Mouse (Mus musculus) adrenal gland, postnatal 4 days (tissue): ENCODE data around the gene Lpcat1. TPM values are rescaled to one million over a fixed set of nuclear protein-coding genes. Genes with fewer than 3 reads are reported as not detected.

ENCODE experiments used
- DNase-seq, 2 experiments: peaks; one replicate each; pipeline ENCODE4 v3.0.0; 2021 to 2022; ENCODE audit warnings: low spot score in 2 of 2, mixed read lengths in 2 of 2
- total RNA-seq, 2 experiments: library from RNA; stranded (reverse); gene quantifications; 2 replicates each; pipeline ENCODE4 v1.2.3; 2021

Gene Lpcat1
- total RNA-seq, 2 experiments from 2014 or later: 34.8 to 35.5 TPM

- DNase-seq: no peak
Measured at GRCm38 (mm10) chr13:73446076-73446475, 20.9 kb upstream of the Lpcat1 start.

DNA sequence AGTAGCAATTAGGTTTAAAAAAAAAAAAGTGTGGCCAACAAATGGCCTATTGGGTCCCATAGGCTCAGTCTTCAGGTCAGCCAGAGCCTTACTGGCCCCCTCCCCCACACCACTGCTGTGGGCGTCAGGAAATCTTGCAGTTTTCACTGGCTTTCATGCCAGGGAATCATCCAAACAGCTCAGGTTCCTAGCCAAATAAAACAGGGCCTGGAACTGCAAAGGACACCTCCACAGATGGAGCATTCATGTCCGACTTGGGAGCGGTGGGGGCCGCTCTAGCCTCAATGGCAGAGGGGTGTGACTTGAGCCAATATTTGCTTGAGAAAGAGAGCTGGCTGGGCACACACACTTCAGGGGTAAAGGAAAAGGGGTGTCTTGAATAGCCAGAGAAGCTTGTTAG, 20.5 kb upstream of the Lpcat1 start:
- DNase-seq: no peak

DNA sequence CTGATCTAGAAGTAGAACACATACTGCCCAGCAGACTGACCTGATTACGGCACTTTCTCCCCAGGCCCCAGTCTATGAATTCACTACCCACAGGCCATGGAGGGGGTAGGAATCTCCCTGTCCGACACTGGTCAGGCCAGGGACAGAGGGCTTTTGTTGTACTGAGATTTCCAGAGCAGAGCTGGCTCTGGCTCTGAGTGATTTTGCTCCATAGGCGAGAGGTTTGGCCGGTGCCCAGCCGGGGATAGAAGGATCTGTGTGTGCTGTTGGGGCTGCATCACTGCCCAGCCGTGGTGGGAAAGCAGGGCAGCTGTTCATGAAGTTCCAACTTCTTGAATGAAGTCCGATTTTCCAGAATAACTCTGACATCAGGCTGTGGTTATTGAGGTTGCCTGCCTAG, 20.1 kb upstream of the Lpcat1 start:
- DNase-seq: no peak

DNA sequence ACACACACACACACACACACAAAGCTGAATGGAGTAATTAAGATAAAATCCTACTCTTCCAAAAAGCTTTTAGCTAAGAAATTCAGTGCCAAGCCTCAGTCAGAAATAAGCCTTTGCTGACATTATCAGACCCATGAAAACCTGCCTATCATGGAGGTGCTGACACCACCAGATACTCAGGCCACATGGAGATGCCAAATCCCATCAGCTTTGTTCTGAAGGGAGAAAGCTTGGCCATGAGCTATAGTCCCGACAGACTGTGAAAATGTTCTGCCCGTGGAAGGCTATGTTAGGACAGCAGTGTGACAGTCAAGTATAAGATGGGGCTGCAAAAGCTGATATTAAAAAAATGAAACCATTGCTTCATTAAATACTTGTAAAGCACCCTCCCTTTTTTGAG, 19.5 kb upstream of the Lpcat1 start:
- DNase-seq: no peak

DNA sequence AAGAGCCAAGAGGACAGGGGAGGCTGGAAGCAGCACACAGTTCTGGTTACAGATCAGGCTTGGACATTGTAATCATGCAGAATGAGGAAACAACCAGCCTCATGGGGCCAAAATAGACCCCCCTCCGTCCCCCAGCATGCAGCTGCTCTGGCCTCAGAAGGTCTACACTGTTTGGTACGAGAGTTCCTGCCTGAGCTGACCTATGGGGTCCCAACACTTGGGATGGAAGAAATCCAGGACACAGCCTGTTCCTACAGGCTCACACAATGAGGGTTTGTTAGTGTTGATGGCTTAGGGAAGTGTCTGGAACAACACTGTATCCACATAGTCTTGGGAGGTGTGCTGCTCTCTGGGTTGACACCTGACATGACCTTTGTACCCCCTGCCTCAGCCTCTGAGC, 18.8 kb upstream of the Lpcat1 start:
- no peak for DNase-seq

GRCm38 (mm10) chr13:73448723-73449122, 18.3 kb upstream of the Lpcat1 start:
- DNase-seq: no peak

DNA sequence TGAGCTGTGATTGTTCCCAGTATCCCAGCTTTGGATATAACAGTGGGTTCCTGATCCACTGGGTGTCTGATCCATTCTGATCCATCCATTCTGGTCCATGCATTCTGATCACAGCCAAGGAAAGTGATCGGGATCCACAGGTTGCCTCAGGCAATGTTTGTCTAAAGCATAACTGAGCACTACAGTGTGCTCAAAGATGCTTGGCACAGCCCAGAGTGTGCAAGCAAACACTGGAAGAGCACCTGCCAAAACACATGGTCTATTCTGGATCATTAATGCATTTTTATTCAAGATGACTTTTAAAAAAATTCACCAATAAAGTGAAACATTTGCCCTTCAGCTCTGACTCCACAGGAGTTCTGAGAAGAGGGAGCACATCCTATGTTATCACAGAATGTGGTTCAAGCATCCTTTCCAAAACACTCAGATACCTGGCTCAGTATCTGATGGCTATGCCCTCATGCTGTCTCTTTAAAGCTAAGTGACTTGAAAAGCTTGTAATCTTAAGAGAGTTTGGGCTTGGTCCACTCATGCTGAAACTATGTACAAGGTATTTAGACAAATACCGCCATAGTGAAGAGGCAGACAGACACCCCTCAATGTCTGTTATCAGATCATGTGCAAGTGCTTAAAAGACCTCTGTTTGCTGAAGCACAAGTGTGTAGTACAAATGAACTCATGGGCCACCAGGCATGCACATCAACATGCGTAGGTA, 13.3 kb upstream of the Lpcat1 start:
- no peak for DNase-seq

- no peak for DNase-seq
Measured at GRCm38 (mm10) chr13:73455328-73455727, 11.7 kb upstream of the Lpcat1 start.

GRCm38 (mm10) chr13:73457301-73457700, 9.7 kb upstream of the Lpcat1 start:
- no peak for DNase-seq

DNA sequence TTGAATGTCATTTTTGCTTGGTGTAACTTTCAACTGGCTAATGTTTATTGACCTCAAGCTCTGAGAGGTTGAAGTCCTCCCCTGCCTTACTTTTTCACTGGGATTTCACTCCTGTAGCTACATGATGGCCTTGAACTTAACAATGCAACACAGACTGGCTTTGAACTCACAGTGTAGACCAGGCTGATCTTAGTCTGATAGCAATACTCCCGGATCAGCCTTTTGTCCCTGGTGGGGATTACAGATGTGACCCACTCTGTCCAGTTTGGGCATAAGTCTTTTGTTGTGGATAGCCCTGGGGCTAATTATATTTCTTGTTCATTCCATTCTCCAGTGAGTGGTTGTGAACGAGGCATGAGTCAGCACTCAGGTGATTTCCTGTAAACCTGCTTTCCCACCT, 9.3 kb upstream of the Lpcat1 start:
- DNase-seq: no peak

DNA sequence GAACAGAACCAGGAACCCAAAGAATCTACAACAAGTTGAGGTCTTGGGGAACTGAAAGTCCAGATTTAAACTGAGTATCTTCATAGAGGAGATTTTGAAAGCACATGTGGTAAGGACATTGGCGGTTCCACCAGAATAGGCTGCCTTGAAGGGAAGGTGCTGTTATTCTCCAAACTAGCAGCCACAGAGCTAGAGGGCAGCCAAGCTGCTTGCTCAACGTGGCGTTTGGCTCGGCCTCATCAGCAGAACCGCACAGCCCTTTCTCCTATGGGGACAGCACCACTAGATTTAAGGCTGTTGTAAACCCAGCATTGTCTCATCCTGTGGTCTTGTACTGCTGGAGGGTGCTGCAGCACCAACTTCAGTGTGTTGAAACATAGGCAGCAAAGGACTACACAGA, 8.3 kb upstream of the Lpcat1 start:
- DNase-seq: no peak

DNA sequence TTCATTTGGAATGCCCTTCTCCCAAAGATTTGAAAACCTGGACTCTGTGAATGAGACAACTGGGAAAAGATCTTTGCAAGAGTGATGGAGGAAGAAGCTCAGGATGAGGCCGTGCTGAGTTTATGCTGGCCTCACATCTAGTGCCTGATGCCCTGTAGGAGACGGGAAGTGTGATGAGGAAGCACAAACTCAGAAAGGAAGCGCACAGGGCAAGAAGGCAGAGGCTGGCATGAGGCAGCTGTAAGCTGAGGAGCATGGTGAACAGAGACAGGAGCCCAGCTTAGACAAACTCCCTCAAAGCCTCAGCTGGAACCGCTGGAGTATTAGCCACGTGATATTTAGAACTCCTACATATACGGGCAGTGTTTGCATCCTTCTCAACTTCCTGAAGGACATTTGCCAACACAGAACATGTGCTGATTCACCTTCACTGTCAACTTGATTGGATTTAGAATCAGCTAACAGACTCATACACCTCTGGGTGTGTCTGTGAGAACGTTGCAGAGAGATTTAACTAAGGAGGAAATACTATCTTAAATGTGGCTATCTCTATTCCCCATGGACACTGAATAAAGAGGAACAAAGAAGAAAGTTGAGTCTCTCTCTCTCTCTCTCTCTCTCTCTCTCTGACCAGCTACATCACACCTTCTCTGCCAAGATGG, 7.7 kb upstream of the Lpcat1 start:
- no peak for DNase-seq

GRCm38 (mm10) chr13:73461551-73461950, 5.4 kb upstream of the Lpcat1 start:
- DNase-seq: no peak

DNA sequence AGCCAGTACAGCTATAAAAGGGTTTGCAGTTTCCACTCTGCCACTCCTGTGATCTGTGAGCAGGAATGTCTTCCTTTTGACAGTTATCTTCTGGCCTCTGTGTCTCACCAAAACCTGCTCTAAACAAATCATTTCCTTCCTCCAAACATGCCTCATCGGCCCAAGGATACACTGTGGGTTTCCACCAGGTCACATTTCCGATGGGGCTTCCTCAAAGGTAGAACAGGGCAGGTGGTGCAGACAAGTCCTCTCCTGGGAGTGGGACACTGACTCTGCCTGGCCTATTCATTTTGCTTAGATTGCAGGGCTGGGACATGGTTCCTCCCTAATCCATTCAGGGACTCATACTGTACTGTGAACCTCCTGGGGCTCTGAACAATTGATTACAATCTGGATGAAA, 1.8 kb upstream of the Lpcat1 start:
- DNase-seq: no peak

DNA sequence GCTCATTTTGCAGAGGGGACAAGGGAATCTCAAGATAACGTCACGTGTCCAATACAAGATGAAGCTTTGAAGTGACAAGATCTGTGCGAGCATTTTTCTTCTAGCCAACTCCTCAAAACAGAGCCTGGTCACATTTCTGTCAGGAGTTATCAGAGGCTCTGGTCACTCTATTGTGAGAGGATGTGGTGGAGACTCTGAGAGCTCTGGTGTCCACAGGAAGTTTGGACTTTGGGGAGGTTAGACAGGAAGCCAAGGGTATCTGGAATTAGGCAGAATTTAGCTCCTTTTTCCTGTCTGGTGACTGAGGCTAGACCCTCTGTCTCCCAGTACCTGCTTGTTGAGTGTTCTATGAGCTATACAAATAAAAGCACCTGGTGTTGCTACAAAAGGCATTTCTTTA, 586 bp upstream of the Lpcat1 start:
- DNase-seq: no peak

- peak in 1 of 2 experiments; percentile 13 for DNase-seq
Measured at GRCm38 (mm10) chr13:73467421-73468237, 632 bp downstream of the Lpcat1 start.

- no peak for DNase-seq
Measured at GRCm38 (mm10) chr13:73468834-73469233, 1.8 kb downstream of the Lpcat1 start.

DNA sequence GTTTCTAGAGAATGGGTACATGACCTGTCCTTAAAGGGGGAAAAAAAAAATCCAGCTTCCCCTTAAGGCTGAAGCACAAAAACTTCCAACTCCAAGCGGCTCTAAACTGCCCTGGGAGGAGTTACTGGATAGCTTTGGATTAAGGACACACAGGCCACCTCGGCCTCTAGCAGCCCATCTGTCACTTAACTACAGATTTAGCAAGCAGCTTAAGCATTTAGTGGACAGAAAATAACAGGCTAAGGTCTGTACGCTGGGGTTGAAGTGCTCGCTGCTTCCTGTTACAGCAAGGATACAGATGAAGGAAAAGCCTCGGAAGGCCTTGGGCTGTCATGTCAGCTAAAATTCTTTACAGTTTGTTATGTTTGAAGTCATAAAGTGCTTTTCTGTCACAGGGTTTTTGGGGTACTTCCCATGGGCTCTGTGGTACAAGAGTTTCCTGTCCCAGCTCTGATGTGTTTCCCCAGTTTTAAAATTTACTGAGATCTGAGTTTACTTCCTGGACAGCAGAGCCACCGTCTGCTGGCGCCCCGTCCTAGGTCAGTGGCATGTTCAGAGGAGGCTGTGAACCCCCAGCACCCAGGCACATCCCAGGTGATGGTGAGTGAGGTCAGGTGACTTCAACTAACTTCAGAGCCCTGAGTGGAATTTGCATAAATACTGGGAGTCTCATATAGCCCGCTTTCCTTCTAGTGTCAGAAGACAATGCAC, 2.4 kb downstream of the Lpcat1 start:
- no peak for DNase-seq

DNA sequence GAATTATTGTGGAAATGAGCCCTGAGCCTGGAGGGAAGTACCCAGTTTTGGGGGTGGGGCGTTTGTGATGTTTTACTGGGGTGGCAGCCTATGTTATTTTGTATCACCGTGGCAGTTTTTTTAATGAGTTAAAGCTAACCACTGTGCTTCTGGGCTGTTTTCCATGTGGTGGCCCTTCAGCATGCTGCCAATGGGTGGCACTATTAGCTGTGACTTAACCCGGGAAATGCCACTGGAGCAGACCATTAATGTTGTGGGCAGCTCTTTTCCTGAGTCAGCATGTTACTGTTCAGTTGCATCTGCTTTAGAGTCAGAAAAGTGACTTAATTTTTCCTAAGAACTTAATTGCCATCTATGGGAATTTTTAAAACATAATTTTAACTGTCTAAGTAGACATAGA, 5.5 kb downstream of the Lpcat1 start:
- no peak for DNase-seq

GRCm38 (mm10) chr13:73473746-73474145, 6.7 kb downstream of the Lpcat1 start:
- no peak for DNase-seq

DNA sequence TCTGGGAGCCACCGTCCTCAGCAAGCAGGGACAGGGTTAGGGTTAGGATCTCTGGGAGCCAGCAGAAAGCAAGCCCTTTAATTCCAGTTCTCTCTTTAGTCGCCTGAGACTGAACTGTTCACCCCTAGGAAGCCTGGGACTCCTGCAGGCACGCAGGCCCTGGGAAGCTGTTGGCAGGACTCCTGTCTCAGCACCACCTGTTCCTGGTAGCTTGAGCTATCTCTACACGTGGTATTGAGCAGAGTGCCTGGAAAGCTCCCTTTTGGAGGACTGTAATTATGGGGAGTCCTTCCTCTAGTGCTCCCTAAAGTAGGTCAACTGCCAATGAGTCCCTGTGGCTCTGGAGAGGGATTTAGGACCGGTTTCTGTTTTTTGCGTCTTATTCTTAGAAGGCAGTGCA, 7.2 kb downstream of the Lpcat1 start:
- DNase-seq: no peak
